Mouse (Mus musculus): ENCODE data around the gene Calhm5.

Gene Calhm5

GRCm38 (mm10) chr10:34096418-34096883 lies at the start of gene Calhm5:
Gene Calhm5 (minus strand): TSS chr10:34096519.
- peak in 1 of 2 experiments; percentile 8 for DNase-seq (ENCODE audit: low spot score in 2 of 2)

DNA sequence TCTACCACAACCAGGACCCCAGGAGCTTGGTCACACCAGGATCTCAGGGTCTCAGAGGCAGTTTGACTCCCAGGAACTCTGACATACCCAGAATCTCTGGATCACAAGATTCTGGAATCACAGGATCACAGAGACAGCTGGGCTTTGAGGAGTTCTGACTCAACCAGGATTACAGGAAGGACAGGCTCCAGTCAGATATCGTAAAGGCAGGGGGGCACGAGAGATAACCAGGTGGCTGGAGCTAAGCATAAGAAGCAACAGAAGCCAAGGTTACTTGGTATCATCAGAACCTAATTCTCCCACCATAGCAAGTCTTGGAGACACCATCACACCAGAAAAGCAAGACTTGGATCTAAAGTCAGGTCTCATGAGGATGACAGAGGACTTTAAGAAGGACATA lies 45.4 kb upstream of the Calhm5 start:
- no peak for DNase-seq (ENCODE audit: low spot score in 2 of 2)

DNA sequence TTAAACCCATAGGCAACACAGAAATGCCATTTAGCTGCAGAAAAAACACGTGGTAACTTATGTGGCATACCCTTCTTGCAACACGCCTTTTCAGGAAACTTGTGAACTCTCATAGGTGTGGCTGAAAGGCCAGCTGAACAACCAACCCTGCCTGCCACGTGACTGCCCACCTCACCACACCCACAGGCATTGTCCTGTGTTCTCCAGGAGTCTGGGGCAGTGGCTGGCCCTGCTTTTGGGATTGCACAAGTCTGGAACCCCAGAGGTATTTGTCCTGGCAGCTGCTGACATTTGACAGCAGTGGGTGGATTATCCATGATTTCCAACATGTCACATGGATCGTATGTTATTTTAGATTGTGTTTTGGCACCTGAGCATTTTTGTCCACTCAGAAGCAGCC lies 43.4 kb upstream of the Calhm5 start:
- no peak for DNase-seq (ENCODE audit: low spot score in 2 of 2)

DNA sequence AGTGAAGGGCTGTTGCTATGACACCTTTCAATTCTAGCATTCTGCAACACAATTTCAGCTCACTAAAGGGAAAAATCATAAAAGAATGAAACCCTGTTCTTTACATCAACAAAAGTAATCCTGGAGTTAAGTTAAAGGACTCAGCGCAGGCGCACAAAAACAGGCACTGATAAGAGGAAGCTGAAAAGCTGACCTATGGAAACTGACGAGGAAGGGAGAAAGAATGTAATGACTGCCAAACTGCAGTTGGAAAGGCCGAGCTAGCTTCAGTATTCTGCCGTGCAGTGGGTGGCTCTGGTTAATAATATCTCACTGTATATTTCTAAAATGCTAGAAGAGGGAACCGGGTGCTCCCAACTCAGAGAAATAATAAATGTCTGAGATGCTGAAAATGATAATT lies 41.7 kb upstream of the Calhm5 start:
- DNase-seq (ENCODE audit: low spot score in 2 of 2) = no peak

DNA sequence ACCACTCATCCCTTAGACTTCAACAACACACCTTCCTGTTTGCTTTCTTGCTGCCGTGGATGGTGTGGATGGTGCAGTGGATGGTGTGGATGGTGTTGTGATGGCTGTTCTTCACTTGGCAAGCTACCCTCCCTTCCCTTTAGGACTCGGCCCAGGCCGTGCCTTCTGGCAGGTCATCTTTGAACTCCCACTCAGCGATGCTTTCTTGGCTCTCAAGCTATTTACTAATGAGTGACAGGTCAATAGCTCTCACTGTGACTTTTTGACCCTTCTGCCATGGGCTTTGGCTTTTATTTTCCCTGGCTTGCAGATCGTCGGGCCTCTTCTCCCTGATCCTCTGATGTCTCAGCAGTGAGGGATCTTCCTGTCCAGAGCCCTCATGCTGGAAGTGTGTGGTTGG lies 40.1 kb upstream of the Calhm5 start:
- no peak for DNase-seq (ENCODE audit: low spot score in 2 of 2)

DNA sequence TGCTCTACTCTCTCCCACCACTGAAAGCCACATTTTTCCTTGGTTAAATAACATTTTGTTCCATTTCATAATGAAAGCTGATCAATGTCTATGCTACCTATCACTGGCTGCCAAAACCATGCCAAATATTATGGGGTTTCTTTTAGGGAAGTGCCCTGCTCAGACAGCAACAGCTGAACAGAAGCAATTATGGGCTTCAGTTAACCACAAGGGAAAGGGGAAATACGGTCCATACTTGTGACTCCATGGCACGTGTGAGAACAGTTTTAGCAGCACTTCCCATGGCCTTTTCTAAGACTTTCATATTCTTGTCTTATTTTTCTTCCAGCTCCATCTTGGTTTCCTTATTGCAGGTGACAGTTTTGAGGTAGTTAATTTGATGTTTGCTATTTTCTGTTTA lies 35.0 kb upstream of the Calhm5 start:
- DNase-seq (ENCODE audit: low spot score in 2 of 2) = no peak

DNA sequence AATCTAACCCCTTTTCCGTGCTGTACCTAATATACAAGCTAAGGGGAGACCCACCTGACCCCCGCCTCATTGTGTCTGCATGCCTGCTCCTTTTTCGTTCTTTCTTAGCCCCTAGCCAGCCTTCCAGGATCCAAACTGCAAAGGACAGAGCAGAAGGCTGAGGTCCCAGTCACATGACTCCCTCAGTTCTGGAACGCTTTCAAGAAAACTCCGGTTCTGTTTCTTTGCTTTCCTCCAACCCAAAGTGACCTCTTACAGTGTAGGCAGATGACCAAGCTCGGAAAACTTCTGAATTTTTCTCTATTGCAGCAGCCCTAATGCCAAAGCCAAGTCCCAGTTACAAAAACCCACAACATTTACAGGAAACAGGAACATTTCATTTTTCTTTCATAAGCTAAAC lies 32.1 kb upstream of the Calhm5 start:
- DNase-seq (ENCODE audit: low spot score in 2 of 2) = no peak

- peak; percentile 25 to 52 for DNase-seq (ENCODE audit: low spot score in 2 of 2)
These were observed 31.4 kb upstream of the Calhm5 start, which contains the start of gene Calhm6 for GRCm38 (mm10) chr10:34127392-34128378. Gene Calhm6 (minus strand): TSS chr10:34127984.

DNA sequence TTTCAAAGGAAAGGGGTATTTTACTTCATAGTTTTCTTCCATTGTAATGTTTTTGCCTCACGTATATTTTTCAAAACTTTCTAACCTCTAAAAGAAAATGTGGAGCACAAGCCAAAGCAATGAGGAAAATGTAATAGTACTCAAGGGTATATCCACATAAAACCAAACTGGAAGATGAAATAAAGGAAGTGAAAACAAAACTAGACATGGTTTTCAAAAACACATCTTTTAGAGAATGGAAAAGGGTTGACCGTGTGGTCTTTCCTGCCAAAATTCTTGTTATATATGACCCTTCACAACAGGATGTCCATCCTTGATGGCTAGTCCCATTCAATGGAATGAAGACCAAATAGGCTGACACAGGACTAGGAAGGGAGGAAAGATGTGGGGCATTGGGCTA lies 22.1 kb upstream of the Calhm5 start:
- no peak for DNase-seq (ENCODE audit: low spot score in 2 of 2)

GRCm38 (mm10) chr10:34117770-34118169 lies 21.5 kb upstream of the Calhm5 start:
- DNase-seq (ENCODE audit: low spot score in 2 of 2) = no peak

DNA sequence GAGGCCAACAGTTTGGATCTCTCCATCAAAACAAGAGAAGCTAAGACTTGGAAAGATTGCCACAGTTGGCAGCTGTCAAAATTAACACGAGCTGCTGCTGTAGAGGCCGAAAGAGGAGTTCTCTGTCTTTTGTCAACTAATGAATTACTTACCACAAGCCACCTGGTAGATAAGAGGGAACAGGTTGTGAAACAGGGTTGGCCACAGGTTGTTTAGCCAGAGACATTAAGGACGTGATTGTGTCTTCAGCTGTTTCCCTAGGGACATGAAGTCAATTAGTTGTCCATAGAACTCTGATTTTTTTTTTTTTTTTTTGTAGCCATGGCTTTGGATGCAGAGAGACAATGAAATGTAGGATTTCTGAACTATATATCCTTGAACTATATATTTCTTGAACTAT lies 20.8 kb upstream of the Calhm5 start:
- DNase-seq (ENCODE audit: low spot score in 2 of 2) = no peak

DNA sequence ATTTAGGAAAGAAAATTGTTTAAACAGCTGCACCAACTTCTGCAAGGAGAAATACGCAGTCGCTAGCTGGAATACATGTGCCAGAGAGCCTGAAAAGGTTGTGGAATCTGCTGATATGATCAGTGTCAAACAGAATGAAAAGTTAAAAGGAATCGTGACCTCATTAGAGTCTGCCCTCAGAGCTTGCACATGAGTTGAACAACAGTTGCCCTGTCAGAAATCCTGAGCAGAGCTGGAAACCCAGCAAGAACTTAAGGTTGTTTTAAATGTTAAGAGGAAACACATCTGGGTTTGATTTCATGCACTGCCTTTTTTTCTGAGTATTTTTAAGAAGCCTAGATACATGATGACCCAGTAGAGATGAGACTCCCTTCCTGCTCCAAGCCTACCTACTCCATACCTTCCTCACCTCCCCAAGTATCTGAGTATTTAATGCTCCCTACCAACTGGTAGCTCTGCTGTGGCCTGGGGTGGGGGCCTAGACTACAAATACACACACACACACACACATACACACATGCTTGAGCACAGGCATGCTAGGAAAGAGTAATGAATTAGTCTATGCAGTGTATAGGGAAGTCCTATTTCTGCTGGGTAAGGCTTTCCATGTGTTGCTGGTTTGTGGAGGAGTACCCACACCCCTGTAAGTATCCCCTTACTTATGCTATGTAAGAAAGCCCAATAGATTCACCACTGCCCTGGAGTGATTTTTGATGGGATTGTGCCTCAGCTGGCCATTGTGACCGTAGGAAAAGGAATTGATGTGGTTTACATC lies 15.8 kb upstream of the Calhm5 start:
- no peak for DNase-seq (ENCODE audit: low spot score in 2 of 2)

DNA sequence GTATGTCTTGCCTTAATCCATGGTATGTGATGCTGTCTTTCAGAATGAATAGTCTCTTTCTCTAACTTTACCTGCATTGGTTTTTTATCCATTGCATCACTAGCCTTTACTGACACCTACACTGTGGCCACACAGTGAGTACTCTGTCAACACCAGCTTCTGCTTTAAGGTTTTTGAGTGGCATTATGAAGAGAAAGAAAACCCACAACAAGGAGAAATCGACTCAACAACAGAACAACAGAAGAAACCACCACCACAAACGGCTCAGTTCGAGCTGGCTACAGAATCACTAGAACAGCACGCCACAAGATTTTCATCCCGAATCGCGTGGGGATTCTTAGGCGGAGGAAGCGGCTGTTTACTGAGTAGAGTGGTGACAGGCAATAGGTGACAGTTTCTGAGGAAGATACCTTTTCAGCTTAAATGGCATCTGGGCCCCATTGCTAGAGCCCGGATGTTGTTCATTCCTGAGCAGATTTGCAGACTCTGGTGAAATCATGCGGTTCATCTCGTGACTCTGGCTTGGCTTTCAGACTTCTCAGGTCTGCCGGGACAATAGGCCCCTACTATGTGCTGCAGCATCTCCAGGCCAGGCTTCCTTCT lies 14.6 kb upstream of the Calhm5 start:
- peak in 1 of 2 experiments; percentile 17 for DNase-seq (ENCODE audit: low spot score in 2 of 2)

DNA sequence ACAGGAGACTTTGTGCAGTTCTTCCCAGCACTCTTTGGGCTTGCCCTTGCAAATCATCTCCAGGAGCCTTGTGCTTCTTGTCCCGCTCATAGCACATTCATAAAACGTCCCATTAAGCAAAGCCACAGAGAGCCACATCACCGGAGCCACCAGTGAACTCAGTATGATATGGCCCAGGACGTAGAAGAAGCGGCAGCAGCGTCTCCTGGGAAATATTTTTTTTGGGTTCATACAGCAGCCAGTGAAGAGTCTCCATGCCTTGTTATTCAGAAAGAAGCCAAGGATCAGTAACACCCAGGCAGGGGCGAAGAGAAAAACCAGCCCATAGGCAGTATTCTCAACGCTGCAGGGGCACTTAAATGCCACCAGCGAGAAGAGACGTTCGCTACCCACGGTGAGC lies 355 bp downstream of the Calhm5 start:
- DNase-seq (ENCODE audit: low spot score in 2 of 2) = no peak

GRCm38 (mm10) chr10:34095147-34095546 lies 1.2 kb downstream of the Calhm5 start:
- no peak for DNase-seq (ENCODE audit: low spot score in 2 of 2)

GRCm38 (mm10) chr10:34091888-34092287 lies 4.4 kb downstream of the Calhm5 start:
- no peak for DNase-seq (ENCODE audit: low spot score in 2 of 2)

DNA sequence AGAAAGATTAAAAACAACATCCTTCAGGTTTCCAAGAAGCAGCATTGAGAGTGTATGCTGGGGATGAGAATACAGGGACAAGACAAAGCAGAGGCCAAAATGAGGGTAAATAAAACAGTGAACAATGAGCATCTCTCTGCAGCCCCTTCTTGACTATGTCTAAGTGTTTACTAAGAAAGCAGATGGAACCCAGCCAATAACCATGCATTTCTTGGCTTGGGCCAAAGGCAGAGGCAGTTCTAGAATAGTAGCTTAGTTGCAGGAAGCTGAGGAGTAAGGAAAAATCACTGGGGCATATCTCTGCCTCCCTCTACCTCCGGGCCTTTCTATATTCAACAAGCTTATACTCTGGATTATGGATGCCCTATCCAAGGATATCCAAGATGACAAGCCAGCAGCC lies 5.8 kb downstream of the Calhm5 start:
- no peak for DNase-seq (ENCODE audit: low spot score in 2 of 2)

DNA sequence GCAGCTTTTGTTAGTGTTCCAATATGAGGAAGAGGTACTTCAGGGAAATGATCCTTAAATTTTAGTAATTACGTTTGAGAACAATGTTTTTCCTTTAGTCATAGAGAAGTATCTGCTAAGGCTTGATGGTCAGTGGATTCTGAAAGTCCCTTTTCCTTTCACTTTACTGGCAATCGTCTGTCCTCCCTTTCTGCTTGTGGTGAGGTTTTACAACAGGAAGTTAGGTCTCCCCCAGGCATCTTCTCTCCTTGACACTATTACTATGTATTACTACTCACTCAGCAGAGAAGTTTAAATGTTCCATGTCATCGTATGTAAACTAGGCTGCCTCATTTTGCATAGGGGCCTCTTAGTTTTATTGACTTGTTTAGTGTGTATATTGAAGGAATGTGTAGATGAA lies 6.8 kb downstream of the Calhm5 start:
- DNase-seq (ENCODE audit: low spot score in 2 of 2) = no peak

GRCm38 (mm10) chr10:34088515-34088914 lies 7.8 kb downstream of the Calhm5 start:
- no peak for DNase-seq (ENCODE audit: low spot score in 2 of 2)

DNA sequence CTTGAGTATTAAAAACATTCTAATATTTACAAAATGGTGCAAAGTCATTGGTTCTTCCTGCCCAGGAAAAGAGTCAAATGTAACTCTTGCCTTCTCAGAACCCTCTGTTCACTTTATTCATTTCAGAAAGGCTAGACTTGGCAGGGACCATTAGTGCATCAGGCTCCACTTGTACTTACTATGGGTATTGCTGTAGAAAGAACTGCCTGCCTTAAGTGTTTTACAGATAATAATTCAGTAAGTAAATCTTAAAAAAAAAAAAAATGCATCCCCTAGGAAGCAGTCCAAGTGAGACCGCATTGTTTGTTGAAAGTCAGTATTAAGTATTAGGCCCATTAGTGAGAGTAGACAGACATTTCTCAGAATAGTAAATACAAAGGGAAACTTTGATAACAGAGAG lies 9.8 kb downstream of the Calhm5 start:
- no peak for DNase-seq (ENCODE audit: low spot score in 2 of 2)

DNA sequence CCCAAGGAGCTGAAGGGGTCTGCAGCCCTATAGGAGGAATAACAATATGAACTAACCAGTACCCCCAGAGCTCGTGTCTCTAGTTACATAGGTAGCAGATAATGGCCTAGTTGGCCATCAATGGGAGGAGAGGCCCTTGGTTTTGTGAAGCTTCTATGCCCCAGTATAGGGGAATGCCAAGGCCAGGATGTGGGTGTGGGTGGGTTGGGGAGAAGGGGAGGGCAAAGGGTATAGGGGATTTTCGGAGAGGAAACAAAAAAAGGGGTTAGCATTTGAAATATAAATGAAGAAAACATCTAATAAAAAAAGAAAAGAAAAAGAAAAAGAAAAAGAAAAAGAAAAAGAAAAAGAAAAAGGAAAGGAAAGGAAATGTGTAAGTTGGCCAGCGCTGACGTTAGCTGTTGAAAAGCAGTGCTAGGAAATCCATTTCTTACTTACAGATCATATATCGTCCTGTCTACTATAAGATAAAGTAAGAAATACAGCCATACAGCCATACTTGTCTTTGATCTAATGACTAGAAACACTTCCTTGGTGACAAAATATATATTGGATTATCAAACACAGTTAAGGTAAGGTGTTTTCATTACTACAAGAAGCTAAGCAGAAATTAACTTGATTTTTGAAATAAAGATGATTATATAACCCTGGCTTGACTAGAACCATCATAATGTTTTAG lies 21.7 kb downstream of the Calhm5 start:
- no peak for DNase-seq (ENCODE audit: low spot score in 2 of 2)

DNA sequence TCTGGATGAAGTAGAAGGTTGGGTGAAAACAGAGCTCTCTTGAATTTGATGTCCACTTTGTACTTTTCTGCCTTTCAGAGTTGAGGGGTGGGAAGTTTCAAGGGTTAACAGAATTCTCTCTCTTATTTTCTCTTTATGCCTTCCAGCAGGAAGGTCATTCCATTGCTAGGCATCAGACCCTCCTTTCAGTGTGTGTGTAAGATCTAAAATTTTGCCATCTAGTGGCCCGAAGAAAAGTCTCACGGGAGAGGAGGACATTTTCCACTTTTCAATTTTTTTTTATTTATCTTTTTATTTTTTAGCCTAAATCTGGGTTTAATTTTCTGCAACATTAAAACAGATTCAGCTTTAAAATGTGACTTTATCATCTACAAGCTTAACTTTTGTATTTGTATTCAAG lies 24.7 kb downstream of the Calhm5 start:
- no peak for DNase-seq (ENCODE audit: low spot score in 2 of 2)
